Mouse (Mus musculus) ES-E14 (cell line): ENCODE measurements around the gene Syt2. TPM values are rescaled to one million over a fixed set of nuclear protein-coding genes. Genes with fewer than 3 reads are reported as not detected.

Source experiments
- DNase-seq: peaks from one replicate; pipeline ENCODE4 v3.0.0-alpha.2; 2013; ENCODE audit warnings: low read depth, low spot score
- H3K27ac ChIP-seq: 2 replicates; pipeline ENCODE4 v1.5.1; 2012; ENCODE audit warnings: low read depth, mild to moderate bottlenecking, low read length, moderate library complexity, mixed read lengths; ENCODE audit not compliant: poor library complexity, insufficient read depth, severe bottlenecking
- H3K36me3 ChIP-seq: 2 replicates; pipeline ENCODE4 v1.6.1; 2012; ENCODE audit warnings: mild to moderate bottlenecking, low read length, moderate library complexity, mixed read lengths; ENCODE audit not compliant: control insufficient read depth, poor library complexity, insufficient read depth, severe bottlenecking
- H3K4me1 ChIP-seq, 2 experiments: fragments of 150-350 bp in 1 of 2; sonication (generic) in 1 of 2; 2 replicates each; pipeline ENCODE4 v1.6.1; 2012; ENCODE audit warnings: low read length in 2 of 2, mild to moderate bottlenecking in 1 of 2, mixed read lengths in 1 of 2; ENCODE audit not compliant: control insufficient read depth in 2 of 2, insufficient read depth in 2 of 2, poor library complexity in 1 of 2
- H3K4me3 ChIP-seq, 2 experiments: fragments of 150-350 bp in 1 of 2; sonication (generic) in 1 of 2; 2 replicates each; pipeline ENCODE4 v1.5.1; 2012; ENCODE audit warnings: low read length in 2 of 2, low read depth in 1 of 2, mild to moderate bottlenecking in 1 of 2, mixed read lengths in 1 of 2; ENCODE audit not compliant: insufficient read depth in 1 of 2, poor library complexity in 1 of 2, severe bottlenecking in 1 of 2
- H3K9ac ChIP-seq: 2 replicates; pipeline ENCODE4 v1.6.1; 2012; ENCODE audit warnings: low read depth, mild to moderate bottlenecking, low read length, mixed read lengths; ENCODE audit not compliant: poor library complexity, insufficient read depth, severe bottlenecking
- H3K9me3 ChIP-seq: fragments of 150-350 bp; sonication (generic); 2 replicates; pipeline ENCODE4 v1.6.1; 2012; ENCODE audit warnings: low read depth, mild to moderate bottlenecking, low read length; ENCODE audit not compliant: control insufficient read depth, insufficient read depth
- CHD2 ChIP-seq: IDR thresholded peaks from 2 replicates; pipeline ENCODE4 v1.6.1; 2014; ENCODE audit warnings: mild to moderate bottlenecking, low read depth, low read length, inconsistent platforms
- HCFC1 ChIP-seq: IDR thresholded peaks from 2 replicates; pipeline ENCODE4 v1.6.1; 2012; ENCODE audit warnings: low read length, inconsistent platforms, borderline replicate concordance; ENCODE audit not compliant: insufficient read depth
- MAFK ChIP-seq: IDR thresholded peaks from 2 replicates; pipeline ENCODE4 v1.6.1; 2014; ENCODE audit warnings: mild to moderate bottlenecking, low read depth, low read length, inconsistent platforms; ENCODE audit not compliant: insufficient read depth
- ZC3H11A ChIP-seq: IDR thresholded peaks from 2 replicates; pipeline ENCODE4 v1.6.1; 2012; ENCODE audit warnings: low read depth, mild to moderate bottlenecking, inconsistent platforms, low read length, borderline replicate concordance
- ZNF384 ChIP-seq: IDR thresholded peaks from 2 replicates; pipeline ENCODE4 v1.6.1; 2012; ENCODE audit warnings: low read depth, low read length, inconsistent platforms
- in situ Hi-C, 2 experiments: fragments of 600-800 bp; cut with MboI; formaldehyde crosslinking; loops; one replicate each; pipeline ENCODE4 v1.15.1; 2025; ENCODE audit warnings: low sequenced_read_pairs in 2 of 2, inconsistent platforms in 1 of 2; ENCODE audit not compliant: unreplicated experiment in 2 of 2
- total RNA-seq: library from RNA; depleted of rRNA; stranded (reverse); fragments of 300-350 nt; gene quantifications from 2 replicates; pipeline ENCODE4 v1.2.3, GENCODE M21; 2012; rRNA removed

The Syt2 gene
- 0.62 and 1.5 TPM in 2 replicates for total RNA-seq

GRCm38 (mm10) chr1:134646261-134646962 lies at the start of gene Syt2:
Gene Syt2 (plus strand): TSS chr1:134646677.
- peaks cover 0 to 3% of the 10 kb centered on the region in 2 experiments; a peak in 2 of 4 replicates for H3K4me1 ChIP-seq
- TF ChIP-seq MAFK (peak; percentile 85), ZC3H11A (no peak)
- H3K4me3 ChIP-seq = peak within 1 kb of the TSS; percentile 69 to 71
- H3K36me3 ChIP-seq = no peaks in the 10 kb centered on the region
- H3K9me3 ChIP-seq = no peaks in the 10 kb centered on the region
- in situ Hi-C loops = no loop called here
- peak; percentile 42 for DNase-seq
- H3K27ac ChIP-seq = no peak within 1 kb of the TSS
- H3K9ac ChIP-seq = peak within 1 kb of the TSS; percentile 17; the same call in 1 of the 2 replicates

GRCm38 (mm10) chr1:134597339-134598054 lies 49.0 kb upstream of the Syt2 start:
- no peaks in the 10 kb centered on the region for H3K4me1 ChIP-seq

DNA sequence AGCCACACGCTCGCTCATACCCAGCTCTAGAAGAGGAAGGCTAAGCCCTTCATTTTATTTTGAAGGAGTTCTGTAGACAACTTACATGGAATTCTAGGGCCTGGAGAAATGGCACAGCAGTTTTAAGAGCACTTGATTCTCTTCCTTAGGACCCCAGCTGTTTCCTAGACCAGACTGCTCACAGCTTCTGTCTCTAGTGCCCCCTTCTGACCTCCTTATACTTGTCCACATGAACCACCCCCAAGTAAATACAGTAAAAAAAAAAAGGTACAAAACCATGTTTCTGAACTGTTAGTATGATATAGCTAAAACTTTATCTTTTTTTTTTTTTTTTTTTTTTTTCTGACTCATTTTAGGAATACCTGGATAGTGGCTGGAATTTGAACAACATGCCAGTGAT lies 42.4 kb upstream of the Syt2 start:
- in situ Hi-C loops = loop anchor here in 1 of 2 experiments (25.0 kb wide), 1 partner anchor 967 kb away; no protein-coding TSS in a partner anchor
- TF ChIP-seq CHD2 (no peak), ZNF384 (peak; percentile 75; the same call in 1 of the 2 replicates)
- Histone ChIP-seq H3K27ac (no peak overlapping the region), H3K36me3 (peaks cover 38% of the 10 kb centered on the region), H3K9me3 (no peaks in the 10 kb centered on the region), H3K4me1 (peaks cover 0 to 2% of the 10 kb centered on the region in 2 experiments; a peak in 1 of 4 replicates), H3K9ac (no peak overlapping the region), H3K4me3 (no peak overlapping the region)
- no peak for DNase-seq

More at GRCm38 (mm10) chr1:134597339-134598054, 49.0 kb upstream of the Syt2 start:
- no peaks in the 10 kb centered on the region for H3K9me3 ChIP-seq
- H3K27ac ChIP-seq = no peak overlapping the region
- H3K4me3 ChIP-seq = no peak overlapping the region
- TF ChIP-seq ZC3H11A (no peak), HCFC1 (no peak), MAFK (no peak), CHD2 (no peak), ZNF384 (no peak)
- H3K9ac ChIP-seq = no peak overlapping the region
- peaks cover 41% of the 10 kb centered on the region for H3K36me3 ChIP-seq
- in situ Hi-C loops = no loop called here
- no peak for DNase-seq

- H3K4me3 ChIP-seq = no peak overlapping the region
- H3K9me3 ChIP-seq = no peaks in the 10 kb centered on the region
- no peak overlapping the region for H3K27ac ChIP-seq
- no peak overlapping the region for H3K9ac ChIP-seq
- no peak for TF ChIP-seq CHD2
- no peak for TF ChIP-seq HCFC1
- no peak for TF ChIP-seq MAFK
- in situ Hi-C loops = loop anchor here in 1 of 2 experiments (25.0 kb wide), 1 partner anchor 968 kb away; no protein-coding TSS in a partner anchor
- H3K4me1 ChIP-seq = peaks cover 0 to 2% of the 10 kb centered on the region in 2 experiments; a peak in 1 of 4 replicates
- H3K36me3 ChIP-seq = peaks cover 34% of the 10 kb centered on the region
- no peak for DNase-seq
These were observed 40.8 kb upstream of the Syt2 start for GRCm38 (mm10) chr1:134605670-134606069.
